Mouse (Mus musculus): ENCODE measurements around the gene Mfsd12. TPM values are rescaled to one million over a fixed set of nuclear protein-coding genes. Genes with fewer than 3 reads are reported as not detected.

The Mfsd12 gene
- polyA plus RNA-seq, 1 experiment from 2014 or later: 18.1 TPM

GRCm38 (mm10) chr10:81319330-81319699 is 38.0 kb upstream of the Mfsd12 start:
- WGBS: 46% methylated on average over 8 of the region's 8 CpGs
- Histone ChIP-seq H3K4me1 (ENCODE audit: control insufficient read depth, insufficient read depth, low read length) (peaks cover 21% of the 10 kb centered on the region), H3K9me3 (replicated peaks; ENCODE audit: control insufficient read depth, low read length, poor library complexity, severe bottlenecking) (no peaks in the 10 kb centered on the region), H3K27me3 (ENCODE audit: control insufficient read depth, insufficient read depth, low read depth, low read length) (no peaks in the 10 kb centered on the region), H3K4me3 (ENCODE audit: low read depth, low read length) (peak overlapping the region; percentile 78; the same call in 1 of the 2 replicates), H3K4me2 (ENCODE audit: low read length) (peak overlapping the region; percentile 68), H3K36me3 (ENCODE audit: control insufficient read depth, insufficient read depth, low read length) (peaks cover 38% of the 10 kb centered on the region), H3K27ac (ENCODE audit: low read length) (peak overlapping the region; percentile 88), H3K9ac (ENCODE audit: low read depth, low read length) (peak overlapping the region; percentile 59)
- ATAC-seq: no peak

DNA sequence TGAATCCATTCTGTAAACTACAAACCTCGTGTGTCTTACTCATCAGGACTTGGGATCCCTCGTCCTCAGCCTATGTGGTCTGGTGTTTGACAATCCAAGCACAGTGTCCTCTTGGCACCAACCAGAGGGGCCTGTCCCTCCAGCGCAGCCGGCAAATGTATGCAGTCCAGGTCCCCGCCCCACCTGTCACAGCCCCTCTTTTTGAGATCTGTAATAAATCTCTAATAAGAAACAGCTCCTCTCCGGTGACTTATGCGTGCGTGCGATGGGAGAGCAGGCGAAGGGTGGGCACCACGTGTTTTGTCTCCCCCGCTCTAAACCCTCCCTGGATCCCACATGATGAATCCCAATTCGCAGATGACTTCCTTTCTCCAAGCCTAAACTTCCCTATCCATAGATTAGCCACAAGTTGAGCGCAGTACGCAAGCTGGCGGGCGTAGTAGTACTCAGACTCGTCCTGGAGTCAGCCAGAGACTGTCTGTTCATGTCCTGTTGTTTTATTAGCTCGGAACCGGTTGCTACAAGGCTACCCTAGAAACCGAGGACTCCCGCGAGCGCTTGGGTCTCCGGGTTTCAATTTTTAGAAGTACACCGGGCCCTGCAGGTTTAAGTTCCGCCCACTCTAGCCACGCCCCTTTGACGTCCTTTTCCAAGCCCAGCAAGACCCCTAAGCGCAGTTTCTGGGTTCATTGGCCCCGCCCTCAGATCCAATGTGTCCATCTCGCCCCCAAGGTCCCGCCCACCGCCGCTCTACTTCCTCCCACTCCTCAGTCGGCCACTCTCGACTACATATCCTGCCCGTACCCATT is 37.3 kb upstream of the Mfsd12 start:
- Histone ChIP-seq H3K9me3 (replicated peaks; ENCODE audit: control insufficient read depth, low read length, poor library complexity, severe bottlenecking) (no peaks in the 10 kb centered on the region), H3K4me3 (ENCODE audit: low read depth, low read length) (peak overlapping the region; percentile 78), H3K9ac (ENCODE audit: low read depth, low read length) (peak overlapping the region; percentile 59), H3K4me2 (ENCODE audit: low read length) (peak overlapping the region; percentile 68), H3K27ac (ENCODE audit: low read length) (peak overlapping the region; percentile 88), H3K4me1 (ENCODE audit: control insufficient read depth, insufficient read depth, low read length) (peaks cover 21% of the 10 kb centered on the region), H3K36me3 (ENCODE audit: control insufficient read depth, insufficient read depth, low read length) (peaks cover 42% of the 10 kb centered on the region), H3K27me3 (ENCODE audit: control insufficient read depth, insufficient read depth, low read depth, low read length) (no peaks in the 10 kb centered on the region)
- under 1% methylated on average over 38 of the region's 38 CpGs for WGBS
- peak; percentile 47 for ATAC-seq

DNA sequence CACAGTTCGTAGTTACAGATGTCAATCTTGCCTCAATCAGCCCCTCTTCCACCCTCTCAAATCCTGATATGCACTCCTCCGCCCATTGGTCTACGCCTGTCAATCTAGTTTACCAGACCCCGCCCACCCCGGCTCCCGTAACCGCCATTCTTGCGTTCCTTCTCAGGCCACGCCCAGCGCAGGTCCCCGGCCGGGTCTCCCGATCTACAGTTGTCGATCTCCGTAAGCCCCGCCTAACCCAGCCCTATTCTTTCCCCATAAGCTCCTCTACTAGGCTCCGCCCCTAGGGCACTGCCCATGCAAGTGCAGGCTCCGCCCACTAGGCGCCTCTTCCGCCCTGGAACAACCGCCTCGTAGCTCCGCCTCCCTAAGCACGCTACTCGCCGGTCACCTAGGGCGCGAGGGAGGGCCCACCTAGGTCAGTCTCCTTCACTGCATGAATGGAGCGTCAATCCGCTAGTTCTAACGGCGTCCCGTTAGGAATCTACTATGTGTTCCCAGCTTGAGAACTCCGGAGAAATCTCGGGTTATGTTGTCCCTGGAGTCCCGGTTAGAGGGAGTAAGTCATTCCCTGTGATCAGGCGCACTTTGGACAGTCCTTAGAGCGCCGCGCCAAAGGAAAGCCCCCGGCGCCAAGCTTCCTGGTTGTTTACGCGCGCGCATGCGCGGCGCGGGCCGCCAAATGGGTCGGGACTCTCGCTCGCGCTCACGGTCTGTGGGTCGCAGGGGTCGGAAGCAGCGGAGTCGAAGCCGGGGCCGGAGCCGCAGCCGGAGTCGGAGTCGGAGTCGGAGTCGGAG is 36.5 kb upstream of the Mfsd12 start, which contains the start of gene Cactin:
TSS of gene Cactin (plus strand) at position 554 of the 798 bp plus-strand sequence.
- WGBS: under 1% methylated on average over 68 of the region's 68 CpGs
- Histone ChIP-seq H3K36me3 (ENCODE audit: control insufficient read depth, insufficient read depth, low read length) (peaks cover 41% of the 10 kb centered on the region), H3K27me3 (ENCODE audit: control insufficient read depth, insufficient read depth, low read depth, low read length) (no peaks in the 10 kb centered on the region), H3K4me2 (ENCODE audit: low read length) (peak within 1 kb of the TSS; percentile 68), H3K27ac (ENCODE audit: low read length) (peak within 1 kb of the TSS; percentile 88), H3K9me3 (replicated peaks; ENCODE audit: control insufficient read depth, low read length, poor library complexity, severe bottlenecking) (no peaks in the 10 kb centered on the region), H3K4me3 (ENCODE audit: low read depth, low read length) (peak within 1 kb of the TSS; percentile 78), H3K9ac (ENCODE audit: low read depth, low read length) (peak within 1 kb of the TSS; percentile 77), H3K4me1 (ENCODE audit: control insufficient read depth, insufficient read depth, low read length) (peaks cover 21% of the 10 kb centered on the region)
- ATAC-seq: peak; percentile 92

GRCm38 (mm10) chr10:81321436-81321835 is 35.9 kb upstream of the Mfsd12 start:
- WGBS: 3% methylated on average over 19 of the region's 20 CpGs
- Histone ChIP-seq H3K4me3 (ENCODE audit: low read depth, low read length) (peak overlapping the region; percentile 78), H3K27me3 (ENCODE audit: control insufficient read depth, insufficient read depth, low read depth, low read length) (no peaks in the 10 kb centered on the region), H3K27ac (ENCODE audit: low read length) (peak overlapping the region; percentile 88), H3K36me3 (ENCODE audit: control insufficient read depth, insufficient read depth, low read length) (peaks cover 43% of the 10 kb centered on the region), H3K4me2 (ENCODE audit: low read length) (peak overlapping the region; percentile 68), H3K4me1 (ENCODE audit: control insufficient read depth, insufficient read depth, low read length) (peaks cover 21% of the 10 kb centered on the region), H3K9ac (ENCODE audit: low read depth, low read length) (peak overlapping the region; percentile 77), H3K9me3 (replicated peaks; ENCODE audit: control insufficient read depth, low read length, poor library complexity, severe bottlenecking) (no peaks in the 10 kb centered on the region)
- peak; percentile 3 for ATAC-seq

- no peak overlapping the region; the same call in 1 of the 2 replicates for H3K4me2 ChIP-seq (ENCODE audit: low read length)
- H3K9ac ChIP-seq (ENCODE audit: low read depth, low read length): no peak overlapping the region
- no peak for ATAC-seq
- no peaks in the 10 kb centered on the region for H3K9me3 ChIP-seq (replicated peaks; ENCODE audit: control insufficient read depth, low read length, poor library complexity, severe bottlenecking)
- WGBS: 95% methylated on average over 27 of the region's 27 CpGs
- H3K4me3 ChIP-seq (ENCODE audit: low read depth, low read length): no peak overlapping the region
- H3K4me1 ChIP-seq (ENCODE audit: control insufficient read depth, insufficient read depth, low read length): peaks cover 21% of the 10 kb centered on the region
- H3K36me3 ChIP-seq (ENCODE audit: control insufficient read depth, insufficient read depth, low read length): peaks cover 44% of the 10 kb centered on the region
- no peak overlapping the region for H3K27ac ChIP-seq (ENCODE audit: low read length)
- H3K27me3 ChIP-seq (ENCODE audit: control insufficient read depth, insufficient read depth, low read depth, low read length): no peaks in the 10 kb centered on the region
Observed at GRCm38 (mm10) chr10:81322444-81322843, 34.8 kb upstream of the Mfsd12 start.

DNA sequence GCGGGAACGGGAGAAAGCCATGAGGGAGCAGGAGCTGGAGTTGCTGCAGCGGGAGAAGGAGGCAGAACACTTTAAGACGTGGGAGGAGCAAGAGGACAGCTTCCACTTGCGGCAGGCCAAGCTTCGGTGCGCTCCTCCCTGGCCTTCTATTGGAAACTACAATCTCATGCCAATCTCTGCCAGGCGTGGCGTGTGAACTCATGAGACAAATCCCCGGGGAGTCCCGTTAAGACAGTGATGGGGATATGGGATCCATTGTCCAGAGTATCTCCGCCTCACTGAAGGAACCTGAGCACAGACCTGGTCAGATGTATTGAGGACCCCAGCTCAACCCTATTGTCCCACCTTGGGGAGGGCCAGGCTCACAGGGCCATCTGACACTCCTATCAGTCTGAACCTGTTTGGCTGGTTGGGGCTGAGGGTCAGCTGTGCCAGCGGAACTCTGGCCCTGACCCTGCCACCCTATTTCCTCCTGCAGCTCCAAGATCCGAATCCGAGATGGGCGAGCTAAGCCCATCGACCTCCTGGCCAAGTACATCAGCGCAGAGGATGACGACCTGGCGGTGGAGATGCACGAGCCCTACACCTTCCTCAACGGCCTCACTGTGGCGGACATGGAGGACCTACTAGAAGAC is 34.0 kb upstream of the Mfsd12 start:
- no peak overlapping the region for H3K27ac ChIP-seq (ENCODE audit: low read length)
- no peak overlapping the region for H3K9ac ChIP-seq (ENCODE audit: low read depth, low read length)
- ATAC-seq: no peak
- no peaks in the 10 kb centered on the region for H3K27me3 ChIP-seq (ENCODE audit: control insufficient read depth, insufficient read depth, low read depth, low read length)
- H3K36me3 ChIP-seq (ENCODE audit: control insufficient read depth, insufficient read depth, low read length): peaks cover 43% of the 10 kb centered on the region
- H3K4me3 ChIP-seq (ENCODE audit: low read depth, low read length): no peak overlapping the region
- no peaks in the 10 kb centered on the region for H3K9me3 ChIP-seq (replicated peaks; ENCODE audit: control insufficient read depth, low read length, poor library complexity, severe bottlenecking)
- WGBS: 93% methylated on average over 23 of the region's 23 CpGs
- peaks cover 21% of the 10 kb centered on the region for H3K4me1 ChIP-seq (ENCODE audit: control insufficient read depth, insufficient read depth, low read length)
- no peak overlapping the region for H3K4me2 ChIP-seq (ENCODE audit: low read length)

DNA sequence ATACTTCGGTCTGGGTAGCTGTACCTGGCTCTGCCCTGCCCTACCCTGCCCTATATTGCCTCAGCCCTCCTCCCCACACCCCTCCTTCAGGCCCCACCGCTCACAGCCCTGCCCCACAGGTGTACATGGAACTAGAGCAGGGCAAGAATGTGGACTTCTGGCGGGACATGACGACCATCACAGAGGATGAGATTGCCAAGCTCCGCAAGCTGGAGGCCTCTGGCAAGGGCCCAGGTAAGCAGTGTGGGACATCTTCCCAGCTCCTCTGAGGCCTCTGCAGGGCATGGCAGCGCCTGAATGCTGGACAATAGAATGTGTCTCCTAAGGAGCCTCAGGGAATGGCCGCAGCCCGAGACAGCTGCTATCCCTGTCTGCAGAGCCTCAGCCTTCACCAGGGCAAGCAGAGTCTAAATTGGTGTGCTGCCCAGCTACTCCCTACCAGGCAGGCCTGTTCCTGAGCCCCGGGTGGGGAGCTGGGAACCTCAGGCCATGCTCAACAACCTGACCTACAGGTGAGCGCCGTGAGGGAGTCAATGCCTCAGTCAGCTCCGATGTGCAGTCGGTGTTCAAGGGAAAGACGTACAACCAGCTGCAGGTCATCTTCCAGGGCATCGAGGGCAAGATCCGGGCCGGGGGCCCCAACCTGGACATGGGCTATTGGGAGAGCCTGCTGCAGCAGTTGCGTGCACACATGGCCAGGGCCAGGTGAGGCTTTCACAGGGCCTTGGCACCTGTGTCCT is 33.3 kb upstream of the Mfsd12 start:
- no peaks in the 10 kb centered on the region for H3K27me3 ChIP-seq (ENCODE audit: control insufficient read depth, insufficient read depth, low read depth, low read length)
- no peak overlapping the region for H3K4me3 ChIP-seq (ENCODE audit: low read depth, low read length)
- 95% methylated on average over 18 of the region's 18 CpGs for WGBS
- H3K9ac ChIP-seq (ENCODE audit: low read depth, low read length): no peak overlapping the region
- no peak overlapping the region for H3K27ac ChIP-seq (ENCODE audit: low read length)
- no peak overlapping the region for H3K4me2 ChIP-seq (ENCODE audit: low read length)
- no peaks in the 10 kb centered on the region for H3K9me3 ChIP-seq (replicated peaks; ENCODE audit: control insufficient read depth, low read length, poor library complexity, severe bottlenecking)
- no peak for ATAC-seq
- H3K4me1 ChIP-seq (ENCODE audit: control insufficient read depth, insufficient read depth, low read length): peaks cover 20% of the 10 kb centered on the region
- peaks cover 40% of the 10 kb centered on the region for H3K36me3 ChIP-seq (ENCODE audit: control insufficient read depth, insufficient read depth, low read length)

- Histone ChIP-seq H3K4me1 (ENCODE audit: control insufficient read depth, insufficient read depth, low read length) (peaks cover 9% of the 10 kb centered on the region), H3K4me2 (ENCODE audit: low read length) (no peak overlapping the region), H3K36me3 (ENCODE audit: control insufficient read depth, insufficient read depth, low read length) (peaks cover 40% of the 10 kb centered on the region), H3K9me3 (replicated peaks; ENCODE audit: control insufficient read depth, low read length, poor library complexity, severe bottlenecking) (no peaks in the 10 kb centered on the region), H3K9ac (ENCODE audit: low read depth, low read length) (no peak overlapping the region), H3K27ac (ENCODE audit: low read length) (no peak overlapping the region), H3K4me3 (ENCODE audit: low read depth, low read length) (no peak overlapping the region), H3K27me3 (ENCODE audit: control insufficient read depth, insufficient read depth, low read depth, low read length) (no peaks in the 10 kb centered on the region)
- no peak for ATAC-seq
- 96% methylated on average over 21 of the region's 21 CpGs for WGBS
Observed at GRCm38 (mm10) chr10:81325176-81325575, 32.1 kb upstream of the Mfsd12 start.
